Mouse (Mus musculus) liver, adult 2 months (tissue): ENCODE results near the gene Vps13a. TPM values are rescaled to one million over a fixed set of nuclear protein-coding genes. Genes with fewer than 3 reads are reported as not detected.
A peak's percentile ranks its signal among the peaks of the same experiment; 100 is the strongest.

Experiments
- DNase-seq: peaks from one replicate; pipeline ENCODE4 v3.0.0-alpha.2; 2011; ENCODE audit warnings: low read depth, low spot score; ENCODE audit errors: extremely low read depth
- H3K27ac ChIP-seq: fragments of 200-500 bp; replicated peaks from 2 replicates; pipeline ENCODE4 v1.5.1; 2012; ENCODE audit warnings: low read depth, mild to moderate bottlenecking, control low read depth, inconsistent platforms, low read length; ENCODE audit not compliant: insufficient read depth
- H3K27me3 ChIP-seq: fragments of 200-500 bp; 2 replicates; pipeline ENCODE4 v1.6.1; 2012; ENCODE audit warnings: mild to moderate bottlenecking, moderate library complexity, low read length, inconsistent platforms; ENCODE audit not compliant: control insufficient read depth, insufficient read depth
- H3K36me3 ChIP-seq: fragments of 200-500 bp; 2 replicates; pipeline ENCODE4 v1.6.1; 2012; ENCODE audit warnings: low read length, inconsistent platforms; ENCODE audit not compliant: control insufficient read depth, insufficient read depth
- H3K4me1 ChIP-seq: fragments of 200-500 bp; 2 replicates; pipeline ENCODE4 v1.6.1; 2011; ENCODE audit warnings: low read length; ENCODE audit not compliant: control insufficient read depth, insufficient read depth
- H3K4me3 ChIP-seq: fragments of 200-500 bp; 2 replicates; pipeline ENCODE4 v1.5.1; 2011; ENCODE audit warnings: low read depth, mild to moderate bottlenecking, control low read depth, low read length, moderate library complexity; ENCODE audit not compliant: insufficient read depth
- H3K79me2 ChIP-seq: fragments of 200-500 bp; 2 replicates; pipeline ENCODE4 v1.6.1; 2012; ENCODE audit warnings: inconsistent platforms, mild to moderate bottlenecking, low read length, moderate library complexity; ENCODE audit not compliant: control insufficient read depth, insufficient read depth
- H3K9ac ChIP-seq: fragments of 200-500 bp; 2 replicates; pipeline ENCODE4 v1.6.1; 2012; ENCODE audit warnings: low read depth, mild to moderate bottlenecking, control low read depth, inconsistent platforms, low read length
- CTCF ChIP-seq: fragments of 200-500 bp; IDR thresholded peaks from 2 replicates; pipeline ENCODE4 v1.5.1; 2011; ENCODE audit warnings: low read depth, low read length, control low read depth
- POLR2A ChIP-seq: fragments of 200-500 bp; IDR thresholded peaks from 2 replicates; pipeline ENCODE4 v1.6.1; 2011; ENCODE audit warnings: low read length, control low read depth; ENCODE audit not compliant: insufficient read depth; ENCODE audit errors: extremely low read depth
- WGBS: fragments of 180-500 bp; shearing (Covaris S2); methylation state at CpG from one replicate; pipeline ENCODE4 v1.1.7; 2018; 5-methylcytosine and 5-hydroxymethylcytosine counted together
- polyA plus RNA-seq: library from polyadenylated mRNA; depleted of rRNA; stranded (reverse); fragments of >200 nt; gene quantifications from 2 replicates; pipeline ENCODE4 v1.2.3, GENCODE M21; 2012; rRNA removed
- total RNA-seq: library from RNA; depleted of rRNA; stranded (reverse); fragments of >200 nt; gene quantifications from 2 replicates; pipeline ENCODE4 v1.2.3, GENCODE M21; 2014; rRNA removed

Gene Vps13a
- total RNA-seq (27.3 and 30.8 TPM in 2 replicates), polyA plus RNA-seq (1.0 and 1.1 TPM in 2 replicates)

GRCm38 (mm10) chr19:16780790-16781384 is at the start of gene Vps13a:
Vps13a (minus strand) TSS chr19:16780933.
- H3K4me3 ChIP-seq = peak within 1 kb of the TSS; percentile 94
- H3K79me2 ChIP-seq = peaks cover 13% of the 10 kb centered on the region; the same call in 1 of the 2 replicates
- no peaks in the 10 kb centered on the region for H3K27me3 ChIP-seq
- DNase-seq = peak; percentile 81
- WGBS = under 1% methylated on average over 67 of the region's 67 CpGs
- peak within 1 kb of the TSS; percentile 92 for H3K9ac ChIP-seq
- no peaks in the 10 kb centered on the region for H3K36me3 ChIP-seq
- peaks cover 7% of the 10 kb centered on the region for H3K4me1 ChIP-seq
- H3K27ac ChIP-seq = peak within 1 kb of the TSS; percentile 72
- TF ChIP-seq POLR2A (peak; percentile 64; the same call in 1 of the 2 replicates), CTCF (no peak; the same call in 1 of the 2 replicates)

DNA sequence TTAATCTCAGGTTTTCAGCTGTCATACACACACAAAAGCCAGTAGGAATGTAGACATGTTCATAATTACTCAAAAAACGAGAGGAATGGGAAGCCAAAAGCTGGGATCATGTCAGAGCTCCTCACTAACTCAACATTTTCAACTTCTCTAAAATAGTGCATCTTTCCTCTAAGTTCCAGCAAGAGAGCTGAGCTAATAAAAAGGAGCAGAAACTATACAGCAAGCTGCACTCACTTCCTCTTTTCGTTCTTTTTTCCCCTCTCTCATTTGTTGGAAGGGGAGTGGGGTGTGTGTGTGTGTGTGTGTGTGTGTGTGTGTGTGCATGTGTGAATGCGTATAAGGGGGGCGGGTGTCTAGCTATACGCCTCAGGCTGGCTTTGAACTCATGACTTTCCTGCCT is 46.9 kb upstream of the Vps13a start:
- 64% methylated on average over 5 of the region's 5 CpGs for WGBS
- H3K4me1 ChIP-seq = no peaks in the 10 kb centered on the region
- H3K79me2 ChIP-seq = no peaks in the 10 kb centered on the region
- H3K27ac ChIP-seq = no peak overlapping the region
- TF ChIP-seq CTCF (no peak), POLR2A (no peak)
- H3K36me3 ChIP-seq = no peaks in the 10 kb centered on the region
- no peaks in the 10 kb centered on the region for H3K27me3 ChIP-seq
- no peak for DNase-seq
- H3K9ac ChIP-seq = no peak overlapping the region
- no peak overlapping the region for H3K4me3 ChIP-seq

DNA sequence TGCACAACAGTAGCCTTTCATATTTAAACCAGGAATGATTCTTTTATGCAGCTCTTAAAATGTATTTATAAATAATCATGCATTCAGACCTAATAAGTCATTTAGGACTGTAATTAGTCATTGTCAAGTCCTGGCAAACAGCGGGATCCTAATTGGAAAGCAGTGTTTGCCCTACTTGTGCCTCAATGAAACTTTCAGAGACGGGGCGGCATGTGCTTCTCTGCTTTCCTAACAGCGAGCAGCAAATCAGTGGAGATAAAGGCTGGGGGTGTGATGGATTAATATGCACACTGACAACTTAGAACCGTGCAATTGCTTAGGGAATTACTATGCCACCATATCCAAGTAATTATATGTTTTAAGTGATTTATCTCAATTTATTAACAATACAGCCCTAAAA is 44.5 kb upstream of the Vps13a start:
- Histone ChIP-seq H3K27ac (no peak overlapping the region), H3K9ac (no peak overlapping the region), H3K4me1 (no peaks in the 10 kb centered on the region), H3K4me3 (no peak overlapping the region), H3K27me3 (no peaks in the 10 kb centered on the region), H3K79me2 (no peaks in the 10 kb centered on the region), H3K36me3 (no peaks in the 10 kb centered on the region)
- 65% methylated on average over 5 of the region's 5 CpGs for WGBS
- no peak for DNase-seq
- TF ChIP-seq CTCF = no peak
- TF ChIP-seq POLR2A = no peak

DNA sequence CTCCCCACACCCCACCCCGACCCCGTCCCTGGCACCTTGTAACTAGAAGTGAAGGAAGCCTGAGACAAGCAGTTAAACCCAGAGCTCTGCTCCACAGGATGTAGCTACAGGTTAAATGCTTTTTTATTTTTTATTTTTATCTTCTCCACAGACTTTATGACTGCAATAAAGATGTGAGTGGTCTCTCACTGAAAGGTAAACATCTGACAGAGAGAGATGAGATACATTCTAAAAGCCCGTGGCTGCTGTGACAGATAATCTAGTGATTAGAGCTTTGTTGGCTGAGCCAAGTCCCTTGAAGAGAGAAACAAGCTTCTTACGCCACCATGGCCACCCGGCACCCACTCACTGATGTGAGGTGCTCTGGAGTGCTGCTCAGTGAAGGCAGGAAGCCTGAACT is 34.1 kb upstream of the Vps13a start:
- H3K79me2 ChIP-seq = no peaks in the 10 kb centered on the region
- no peaks in the 10 kb centered on the region for H3K4me1 ChIP-seq
- H3K27ac ChIP-seq = no peak overlapping the region
- H3K27me3 ChIP-seq = no peaks in the 10 kb centered on the region
- DNase-seq = no peak
- H3K9ac ChIP-seq = no peak overlapping the region
- H3K36me3 ChIP-seq = no peaks in the 10 kb centered on the region
- no peak for TF ChIP-seq CTCF
- TF ChIP-seq POLR2A = no peak
- 45% methylated on average over 5 of the region's 5 CpGs for WGBS
- no peak overlapping the region for H3K4me3 ChIP-seq

GRCm38 (mm10) chr19:16813306-16813705 is 32.6 kb upstream of the Vps13a start:
- no peaks in the 10 kb centered on the region for H3K79me2 ChIP-seq
- no peaks in the 10 kb centered on the region for H3K36me3 ChIP-seq
- no peak overlapping the region for H3K9ac ChIP-seq
- no peaks in the 10 kb centered on the region for H3K27me3 ChIP-seq
- no peak overlapping the region for H3K27ac ChIP-seq
- DNase-seq = no peak
- no peak for TF ChIP-seq POLR2A
- no peak for TF ChIP-seq CTCF
- H3K4me3 ChIP-seq = no peak overlapping the region
- H3K4me1 ChIP-seq = no peaks in the 10 kb centered on the region
- WGBS = 79% methylated on average over 7 of the region's 7 CpGs

- no peaks in the 10 kb centered on the region for H3K27me3 ChIP-seq
- no peak overlapping the region for H3K27ac ChIP-seq
- H3K9ac ChIP-seq = no peak overlapping the region
- TF ChIP-seq POLR2A = no peak
- no peak for TF ChIP-seq CTCF
- H3K79me2 ChIP-seq = no peaks in the 10 kb centered on the region
- 80% methylated on average over 8 of the region's 8 CpGs for WGBS
- H3K4me3 ChIP-seq = no peak overlapping the region
- no peak for DNase-seq
- H3K4me1 ChIP-seq = no peaks in the 10 kb centered on the region
- H3K36me3 ChIP-seq = no peaks in the 10 kb centered on the region
Observed at GRCm38 (mm10) chr19:16812072-16812608, 31.4 kb upstream of the Vps13a start.
